Mouse (Mus musculus) limb, embryonic 15.5 days (tissue): ENCODE measurements around the gene Comp. TPM values are rescaled to one million over a fixed set of nuclear protein-coding genes. Genes with fewer than 3 reads are reported as not detected.

Experiments used
- ATAC-seq: fragments of 200-750 bp; cut with Nextera tagmentation; 2 replicates; pipeline ENCODE4 v1.8.0; 2017; ENCODE audit warnings: low read depth, moderate TSS enrichment; ENCODE audit not compliant: insufficient number of reproducible peaks, low FRiP score, low TSS enrichment
- H3K27ac ChIP-seq: fragments of 300-500 bp; sonication (generic); 2 replicates; pipeline ENCODE4 v1.5.1; 2015; ENCODE audit warnings: moderate library complexity, mild to moderate bottlenecking, inconsistent platforms
- H3K27me3 ChIP-seq: fragments of 300-500 bp; sonication (generic); 2 replicates; pipeline ENCODE4 v1.6.1; 2015; ENCODE audit warnings: inconsistent platforms
- H3K36me3 ChIP-seq: fragments of 300-500 bp; sonication (generic); 2 replicates; pipeline ENCODE4 v1.6.1; 2015; ENCODE audit warnings: inconsistent platforms
- H3K4me1 ChIP-seq: fragments of 300-500 bp; sonication (generic); 2 replicates; pipeline ENCODE4 v1.6.1; 2015; ENCODE audit warnings: inconsistent platforms
- H3K4me2 ChIP-seq: fragments of 300-500 bp; sonication (generic); 2 replicates; pipeline ENCODE4 v1.6.1; 2015; ENCODE audit warnings: mild to moderate bottlenecking, inconsistent platforms
- H3K4me3 ChIP-seq: fragments of 300-500 bp; sonication (generic); 2 replicates; pipeline ENCODE4 v1.5.1; 2015; ENCODE audit warnings: mild to moderate bottlenecking, inconsistent platforms
- H3K9ac ChIP-seq: fragments of 300-500 bp; sonication (generic); 2 replicates; pipeline ENCODE4 v1.6.1; 2015; ENCODE audit warnings: inconsistent platforms
- H3K9me3 ChIP-seq: fragments of 300-500 bp; sonication (generic); 2 replicates; pipeline ENCODE4 v1.6.1; 2016; ENCODE audit warnings: inconsistent platforms
- WGBS: fragments of 180-500 bp; shearing (Covaris S2); methylation state at CpG from one replicate; pipeline ENCODE4 v1.1.7; 2015; 5-methylcytosine and 5-hydroxymethylcytosine counted together
- polyA plus RNA-seq: library from polyadenylated mRNA; unstranded; fragments of >200 nt; fragmentation: Nextera tagmentation; extraction: Ambion mirVana; gene quantifications from 2 replicates; pipeline ENCODE4 v1.2.1, GENCODE M21; 2015

Comp gene
- polyA plus RNA-seq, 1 experiment from 2014 or later = 104 TPM

- peaks cover 48% of the 10 kb centered on the region for H3K4me1 ChIP-seq
- no peak overlapping the region; the same call in 1 of the 2 replicates for H3K4me3 ChIP-seq
- ATAC-seq = no peak
- H3K27me3 ChIP-seq = peaks cover 79% of the 10 kb centered on the region
- H3K36me3 ChIP-seq = no peaks in the 10 kb centered on the region
- 15% methylated on average over 15 of the region's 15 CpGs for WGBS
- peak overlapping the region; percentile 17; the same call in 1 of the 2 replicates for H3K4me2 ChIP-seq
- H3K27ac ChIP-seq = no peak overlapping the region
- no peaks in the 10 kb centered on the region for H3K9me3 ChIP-seq
- no peak overlapping the region for H3K9ac ChIP-seq
Observed at GRCm38 (mm10) chr8:70377049-70377448, 3.7 kb downstream of the Comp start.

DNA sequence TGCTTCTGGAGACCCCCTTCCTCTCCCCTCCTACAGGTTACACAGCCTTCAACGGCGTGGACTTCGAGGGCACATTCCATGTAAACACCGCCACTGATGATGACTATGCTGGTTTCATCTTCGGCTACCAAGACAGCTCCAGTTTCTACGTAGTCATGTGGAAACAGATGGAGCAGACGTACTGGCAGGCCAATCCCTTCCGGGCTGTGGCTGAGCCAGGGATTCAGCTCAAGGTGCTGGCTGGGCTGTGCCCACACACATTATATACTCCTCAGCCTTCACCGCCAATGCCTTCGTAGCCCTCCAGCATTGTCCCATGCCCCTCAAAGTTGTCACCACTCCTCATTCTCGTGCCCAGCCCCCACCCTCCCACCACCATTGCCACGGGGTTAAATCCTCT, 6.7 kb downstream of the Comp start:
- no peak overlapping the region for H3K9ac ChIP-seq
- H3K9me3 ChIP-seq = no peaks in the 10 kb centered on the region
- no peak overlapping the region for H3K4me3 ChIP-seq
- peaks cover 19% of the 10 kb centered on the region for H3K4me1 ChIP-seq
- H3K36me3 ChIP-seq = peaks cover 4% of the 10 kb centered on the region; the same call in 1 of the 2 replicates
- H3K4me2 ChIP-seq = no peak overlapping the region
- peaks cover 48% of the 10 kb centered on the region for H3K27me3 ChIP-seq
- H3K27ac ChIP-seq = no peak overlapping the region
- WGBS = 83% methylated on average over 12 of the region's 12 CpGs
- ATAC-seq = no peak

- Histone ChIP-seq H3K36me3 (peaks cover 35% of the 10 kb centered on the region), H3K27me3 (peaks cover 16% of the 10 kb centered on the region), H3K9me3 (no peaks in the 10 kb centered on the region), H3K4me3 (no peak overlapping the region), H3K27ac (no peak overlapping the region), H3K4me2 (no peak overlapping the region), H3K9ac (no peak overlapping the region), H3K4me1 (0 out of 2 replicates have a peak, but pooled peaks cover 2% of the 10 kb centered on the region)
- ATAC-seq = 0 out of 2 replicates have a peak, but pooled peaks have one; percentile 38
- 43% methylated on average over 3 of the region's 3 CpGs for WGBS
Observed at GRCm38 (mm10) chr8:70383287-70383686, 9.9 kb downstream of the Comp start.

DNA sequence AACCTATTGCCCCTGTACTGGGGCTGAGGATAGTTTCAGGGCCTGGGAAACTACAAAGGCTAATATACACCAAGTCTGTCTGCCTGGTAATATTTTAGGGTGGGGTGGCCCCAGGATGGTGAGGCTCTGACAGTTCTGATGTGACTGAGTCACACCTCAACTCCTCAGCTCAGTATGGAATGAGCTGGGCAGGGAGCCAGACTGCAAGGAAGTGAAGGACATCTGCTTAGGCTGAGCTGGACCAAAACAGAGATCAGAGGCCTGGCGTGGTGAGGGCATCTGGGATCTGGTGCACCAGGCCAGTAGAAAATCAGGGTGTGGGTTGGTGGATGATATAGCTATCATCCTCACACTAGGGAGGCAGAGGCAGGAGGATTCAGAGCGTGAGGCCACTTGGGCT, 16.3 kb downstream of the Comp start:
- Histone ChIP-seq H3K9me3 (no peaks in the 10 kb centered on the region), H3K36me3 (peaks cover 73% of the 10 kb centered on the region), H3K27me3 (no peaks in the 10 kb centered on the region), H3K4me1 (0 out of 2 replicates have a peak, but pooled peaks cover 2% of the 10 kb centered on the region), H3K4me2 (no peak overlapping the region), H3K9ac (no peak overlapping the region), H3K27ac (no peak overlapping the region), H3K4me3 (no peak overlapping the region)
- WGBS = 79% methylated on average over 2 of the region's 2 CpGs
- ATAC-seq = no peak

- Histone ChIP-seq H3K4me1 (peaks cover 12% of the 10 kb centered on the region), H3K9ac (no peak overlapping the region), H3K9me3 (no peaks in the 10 kb centered on the region), H3K27me3 (no peaks in the 10 kb centered on the region), H3K36me3 (peaks cover 57% of the 10 kb centered on the region), H3K4me2 (no peak overlapping the region), H3K4me3 (no peak overlapping the region), H3K27ac (no peak overlapping the region)
- no peak for ATAC-seq
- WGBS = 79% methylated on average over 5 of the region's 5 CpGs
Observed at GRCm38 (mm10) chr8:70393087-70393486, 19.7 kb downstream of the Comp start.

GRCm38 (mm10) chr8:70394269-70394998, 21.1 kb downstream of the Comp start:
- H3K4me2 ChIP-seq = no peak overlapping the region
- ATAC-seq = no peak
- WGBS = 76% methylated on average over 8 of the region's 8 CpGs

DNA sequence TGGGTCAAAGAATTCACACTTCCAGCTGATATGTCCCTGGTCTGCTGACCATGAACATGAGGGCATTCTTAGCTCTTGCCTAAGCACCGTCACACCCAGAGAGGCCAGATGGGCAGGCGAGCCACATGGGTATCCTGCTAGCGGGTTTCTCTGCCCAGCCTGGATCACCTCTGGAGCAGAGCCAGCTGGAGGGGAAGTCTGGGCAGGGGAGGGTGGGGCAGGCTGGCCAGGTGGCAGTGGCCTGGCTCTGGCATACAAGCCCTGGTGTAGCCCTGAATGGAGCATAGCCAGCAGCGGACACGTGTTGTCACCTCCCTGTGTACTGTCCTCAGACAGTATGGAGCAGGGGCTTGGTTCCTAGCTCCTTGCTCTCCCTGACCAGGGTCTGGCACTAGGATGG, 22.3 kb downstream of the Comp start:
- Histone ChIP-seq H3K9ac (no peak overlapping the region), H3K27ac (no peak overlapping the region), H3K27me3 (no peaks in the 10 kb centered on the region), H3K4me3 (no peak overlapping the region), H3K4me1 (peaks cover 12% of the 10 kb centered on the region), H3K4me2 (no peak overlapping the region), H3K36me3 (peaks cover 45% of the 10 kb centered on the region), H3K9me3 (no peaks in the 10 kb centered on the region)
- 74% methylated on average over 5 of the region's 5 CpGs for WGBS
- no peak for ATAC-seq

More at GRCm38 (mm10) chr8:70394269-70394998, 21.1 kb downstream of the Comp start:
- Histone ChIP-seq H3K9me3 (no peaks in the 10 kb centered on the region), H3K9ac (no peak overlapping the region), H3K27me3 (no peaks in the 10 kb centered on the region), H3K36me3 (peaks cover 46% of the 10 kb centered on the region), H3K27ac (no peak overlapping the region), H3K4me3 (no peak overlapping the region), H3K4me1 (peaks cover 12% of the 10 kb centered on the region)

- Histone ChIP-seq H3K4me2 (no peak overlapping the region), H3K4me3 (no peak overlapping the region), H3K27me3 (no peaks in the 10 kb centered on the region), H3K36me3 (peaks cover 42% of the 10 kb centered on the region), H3K9me3 (no peaks in the 10 kb centered on the region), H3K27ac (no peak overlapping the region), H3K4me1 (peaks cover 12% of the 10 kb centered on the region), H3K9ac (no peak overlapping the region)
- no peak for ATAC-seq
- 77% methylated on average over 5 of the region's 5 CpGs for WGBS
Observed at GRCm38 (mm10) chr8:70396184-70396583, 22.8 kb downstream of the Comp start.

DNA sequence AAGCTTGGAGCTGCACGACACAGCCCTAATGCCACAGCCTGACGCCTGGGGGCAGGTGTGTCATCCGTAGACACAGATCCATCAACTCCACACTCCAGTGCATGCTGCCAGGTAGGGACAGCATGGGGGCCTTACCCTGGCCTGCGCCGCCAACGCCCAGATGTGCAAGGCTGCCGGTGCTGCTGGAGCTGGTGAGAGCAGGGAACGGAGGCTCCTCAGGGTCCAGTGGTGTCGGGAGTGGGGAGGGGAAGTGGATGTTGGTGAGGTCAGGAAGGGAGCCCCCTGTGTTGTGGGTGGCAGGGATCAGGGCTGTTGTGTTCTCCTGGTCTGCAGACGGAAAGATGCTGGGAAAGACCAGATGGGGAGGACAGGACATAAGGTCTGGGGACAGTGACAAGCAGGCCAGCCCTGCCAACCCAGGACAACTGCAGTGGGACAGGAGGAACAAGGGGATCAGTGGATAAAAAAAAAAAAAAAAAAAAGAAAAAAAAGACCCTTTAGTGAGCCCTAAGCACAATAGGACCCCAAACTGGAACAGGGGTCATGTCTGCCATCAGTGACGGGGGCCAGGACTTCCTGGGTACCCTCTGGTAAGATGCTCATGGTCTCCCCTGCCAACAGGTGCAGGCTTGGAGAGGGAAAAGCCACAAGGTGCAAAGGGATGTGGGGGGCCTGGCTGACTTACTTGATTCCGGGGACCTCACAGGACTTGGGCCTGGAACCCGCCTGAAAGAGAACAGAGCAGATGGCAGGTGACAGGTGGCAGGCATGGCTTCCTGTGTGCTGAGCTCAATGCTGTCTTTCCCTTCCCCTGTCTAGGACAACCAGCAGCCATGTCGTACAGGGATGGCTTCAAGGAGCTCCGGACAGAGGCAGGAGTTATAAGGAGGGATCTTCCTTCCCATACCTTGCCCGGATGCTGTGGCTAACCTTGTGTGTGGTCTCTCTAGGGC, 24.5 kb downstream of the Comp start:
- Histone ChIP-seq H3K4me1 (peaks cover 12% of the 10 kb centered on the region), H3K9me3 (no peaks in the 10 kb centered on the region), H3K4me2 (no peak overlapping the region), H3K36me3 (peaks cover 29% of the 10 kb centered on the region), H3K4me3 (no peak overlapping the region), H3K27ac (no peak overlapping the region), H3K27me3 (no peaks in the 10 kb centered on the region), H3K9ac (no peak overlapping the region)
- WGBS = 80% methylated on average over 16 of the region's 16 CpGs
- no peak for ATAC-seq

DNA sequence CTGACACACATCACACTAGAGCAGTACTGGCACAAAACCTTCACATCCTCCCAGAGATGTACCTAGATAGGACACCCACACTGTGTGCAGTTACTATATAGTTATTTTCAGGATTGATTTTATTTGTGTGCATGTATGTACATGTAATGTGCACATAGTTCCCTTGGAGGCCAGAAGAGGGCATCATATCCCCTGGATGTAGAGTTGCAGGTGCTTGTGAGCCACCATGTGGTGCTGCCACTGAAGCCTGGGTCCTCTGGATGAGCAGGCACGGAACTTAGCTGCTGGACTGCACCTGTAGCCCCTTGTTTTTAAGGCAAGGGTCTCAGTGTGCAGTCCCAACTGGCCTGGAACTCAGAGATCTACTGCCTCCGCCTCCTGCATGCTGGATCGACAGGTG, 30.9 kb downstream of the Comp start:
- Histone ChIP-seq H3K4me3 (no peak overlapping the region), H3K4me2 (no peak overlapping the region), H3K9me3 (no peaks in the 10 kb centered on the region), H3K36me3 (peaks cover 22% of the 10 kb centered on the region), H3K27me3 (no peaks in the 10 kb centered on the region), H3K27ac (no peak overlapping the region), H3K4me1 (peaks cover 42% of the 10 kb centered on the region), H3K9ac (no peak overlapping the region)
- no peak for ATAC-seq
- 97% methylated on average over 3 of the region's 3 CpGs for WGBS

GRCm38 (mm10) chr8:70405189-70405588, 31.8 kb downstream of the Comp start:
- peaks cover 18% of the 10 kb centered on the region for H3K36me3 ChIP-seq
- WGBS = 53% methylated on average over 7 of the region's 7 CpGs
- peaks cover 48% of the 10 kb centered on the region for H3K4me1 ChIP-seq
- no peak for ATAC-seq
- H3K4me3 ChIP-seq = no peak overlapping the region
- no peak overlapping the region for H3K9ac ChIP-seq
- no peaks in the 10 kb centered on the region for H3K9me3 ChIP-seq
- no peak overlapping the region for H3K27ac ChIP-seq
- H3K27me3 ChIP-seq = no peaks in the 10 kb centered on the region
- no peak overlapping the region for H3K4me2 ChIP-seq
